Mouse (Mus musculus) heart, postnatal 4 days (tissue): ENCODE measurements around the gene Wee1. TPM values are rescaled to one million over a fixed set of nuclear protein-coding genes. Genes with fewer than 3 reads are reported as not detected.

Experiments used
- total RNA-seq, 2 experiments: library from RNA; stranded (reverse); gene quantifications; 2 replicates each; pipeline ENCODE4 v1.2.3; 2021

Gene Wee1
- total RNA-seq, 2 experiments from 2014 or later: 42.5 to 45.8 TPM

Other genes starting within 250 kb of the Wee1 start
- 100 to 1,000 TPM; 185 to 190 TPM for gene Dennd5a, start 161.6 kb upstream of the Wee1 start, total RNA-seq
- gene Tmem41b, start 135.1 kb upstream of the Wee1 start, total RNA-seq: 10 to 100 TPM; 50.9 to 55.2 TPM
- 100 to 1,000 TPM in 1 of 2 experiments, 10 to 100 TPM in 1; 99.5 to 103 TPM for gene Ipo7, start 103.8 kb upstream of the Wee1 start, total RNA-seq
- gene Zfp143, start 60.8 kb upstream of the Wee1 start, total RNA-seq: 10 to 100 TPM; 12.9 to 14.4 TPM
- gene Swap70, start 99.7 kb downstream of the Wee1 start, total RNA-seq: 10 to 100 TPM; 23.2 to 24.1 TPM